Mouse (Mus musculus) CH12.LX (cell line): ENCODE data around the gene Cxcl13.

Experiments
- ETS1 ChIP-seq: conservative IDR thresholded peaks from 2 replicates; pipeline ENCODE4 v1.6.1; 2012; ENCODE audit warnings: low read depth, mild to moderate bottlenecking, inconsistent platforms, low read length, improper control_type of control experiment, moderate library complexity
- MAFK ChIP-seq: IDR thresholded peaks from 2 replicates; pipeline ENCODE4 v1.6.1; 2011; ENCODE audit warnings: low read length, improper control_type of control experiment; ENCODE audit not compliant: insufficient replicate concordance
- MYC ChIP-seq: IDR thresholded peaks from 2 replicates; pipeline ENCODE4 v1.6.1; 2011; ENCODE audit warnings: low read depth, mild to moderate bottlenecking, improper control_type of control experiment, low read length

DNA sequence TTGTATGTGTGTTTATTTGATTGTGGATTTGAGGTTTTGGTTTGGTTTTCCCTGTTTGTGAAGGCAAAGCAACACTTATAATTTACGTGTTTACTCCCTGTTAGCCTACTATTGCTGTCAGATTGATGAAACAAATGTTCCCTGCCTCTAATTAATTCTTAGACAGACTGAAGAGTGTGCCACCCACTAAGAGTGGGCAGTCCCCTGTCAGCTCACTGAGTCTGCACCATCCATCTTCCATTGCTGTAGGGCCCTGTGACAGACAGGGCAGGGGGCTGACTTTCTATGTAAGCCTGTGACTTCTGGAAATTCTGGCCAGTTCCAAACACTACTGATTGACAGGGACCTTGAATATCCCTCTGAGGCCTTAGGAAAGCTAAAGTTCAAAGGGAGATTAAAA, 19.5 kb downstream of the Cxcl13 start:
- TF ChIP-seq MAFK, result no peak
- TF ChIP-seq MYC, result no peak
- no peak for TF ChIP-seq ETS1
